Mouse (Mus musculus): Measurements from ENCODE around the gene Gsg1l2. TPM values are rescaled to one million over a fixed set of nuclear protein-coding genes. Genes with fewer than 3 reads are reported as not detected.
A peak's percentile ranks its signal among the peaks of the same experiment; 100 is the strongest.

The Gsg1l2 gene
- polyA plus RNA-seq, 1 experiment: not detected

- Histone ChIP-seq H3K27ac (ENCODE audit: insufficient read depth, low read length) (no peak overlapping the region), H3K4me3 (ENCODE audit: insufficient read depth, low read length) (no peak overlapping the region), H3K4me1 (ENCODE audit: control insufficient read depth, insufficient read depth, low read length) (no peaks in the 10 kb centered on the region)
- TF ChIP-seq CTCF (IDR thresholded peaks at IDR 0.05; ENCODE audit: borderline replicate concordance, insufficient read depth, low read length): peak; percentile 13; the same call in 1 of the 2 replicates
- TF ChIP-seq POLR2A (IDR thresholded peaks at IDR 0.05; ENCODE audit: low read depth, low read length): no peak
Observed at GRCm38 (mm10) chr11:67757373-67758167, 16.8 kb upstream of the Gsg1l2 start.

GRCm38 (mm10) chr11:67771053-67771452 lies 3.4 kb upstream of the Gsg1l2 start, which contains the start of gene Glp2r:
Glp2r (minus strand) TSS chr11:67771153.
- H3K27ac ChIP-seq (ENCODE audit: insufficient read depth, low read length): no peak within 1 kb of the TSS
- no peak within 1 kb of the TSS for H3K4me3 ChIP-seq (ENCODE audit: insufficient read depth, low read length)
- TF ChIP-seq CTCF (IDR thresholded peaks at IDR 0.05; ENCODE audit: borderline replicate concordance, insufficient read depth, low read length) (no peak), POLR2A (IDR thresholded peaks at IDR 0.05; ENCODE audit: low read depth, low read length) (no peak)
- H3K4me1 ChIP-seq (ENCODE audit: control insufficient read depth, insufficient read depth, low read length): no peaks in the 10 kb centered on the region

- Histone ChIP-seq H3K4me1 (ENCODE audit: control insufficient read depth, insufficient read depth, low read length) (no peaks in the 10 kb centered on the region), H3K27ac (ENCODE audit: insufficient read depth, low read length) (no peak overlapping the region), H3K4me3 (ENCODE audit: insufficient read depth, low read length) (no peak overlapping the region)
- no peak for TF ChIP-seq POLR2A (IDR thresholded peaks at IDR 0.05; ENCODE audit: low read depth, low read length)
- no peak for TF ChIP-seq CTCF (IDR thresholded peaks at IDR 0.05; ENCODE audit: borderline replicate concordance, insufficient read depth, low read length)
Observed at GRCm38 (mm10) chr11:67771691-67772090, 2.7 kb upstream of the Gsg1l2 start.

GRCm38 (mm10) chr11:67772577-67772976 lies 1.8 kb upstream of the Gsg1l2 start:
- TF ChIP-seq CTCF (IDR thresholded peaks at IDR 0.05; ENCODE audit: borderline replicate concordance, insufficient read depth, low read length) (peak; percentile 14; the same call in 1 of the 2 replicates), POLR2A (IDR thresholded peaks at IDR 0.05; ENCODE audit: low read depth, low read length) (no peak)
- no peaks in the 10 kb centered on the region for H3K4me1 ChIP-seq (ENCODE audit: control insufficient read depth, insufficient read depth, low read length)
- H3K27ac ChIP-seq (ENCODE audit: insufficient read depth, low read length): no peak overlapping the region
- H3K4me3 ChIP-seq (ENCODE audit: insufficient read depth, low read length): no peak overlapping the region

- H3K4me1 ChIP-seq (ENCODE audit: control insufficient read depth, insufficient read depth, low read length): no peaks in the 10 kb centered on the region
- no peak for TF ChIP-seq CTCF (IDR thresholded peaks at IDR 0.05; ENCODE audit: borderline replicate concordance, insufficient read depth, low read length)
- TF ChIP-seq POLR2A (IDR thresholded peaks at IDR 0.05; ENCODE audit: low read depth, low read length): no peak
- H3K27ac ChIP-seq (ENCODE audit: insufficient read depth, low read length): no peak overlapping the region
- no peak overlapping the region for H3K4me3 ChIP-seq (ENCODE audit: insufficient read depth, low read length)
Observed at GRCm38 (mm10) chr11:67790182-67790581, 15.8 kb downstream of the Gsg1l2 start.

GRCm38 (mm10) chr11:67797931-67798330 lies 23.5 kb downstream of the Gsg1l2 start, which contains the start of gene Dhrs7c:
Dhrs7c (plus strand) TSS chr11:67798187.
- TF ChIP-seq POLR2A (IDR thresholded peaks at IDR 0.05; ENCODE audit: low read depth, low read length) (no peak), CTCF (IDR thresholded peaks at IDR 0.05; ENCODE audit: borderline replicate concordance, insufficient read depth, low read length) (no peak)
- Histone ChIP-seq H3K27ac (ENCODE audit: insufficient read depth, low read length) (no peak within 1 kb of the TSS), H3K4me1 (ENCODE audit: control insufficient read depth, insufficient read depth, low read length) (no peaks in the 10 kb centered on the region), H3K4me3 (ENCODE audit: insufficient read depth, low read length) (no peak within 1 kb of the TSS)

GRCm38 (mm10) chr11:67800130-67800723 lies 25.8 kb downstream of the Gsg1l2 start:
- Histone ChIP-seq H3K4me3 (ENCODE audit: insufficient read depth, low read length) (no peak overlapping the region), H3K4me1 (ENCODE audit: control insufficient read depth, insufficient read depth, low read length) (no peaks in the 10 kb centered on the region), H3K27ac (ENCODE audit: insufficient read depth, low read length) (no peak overlapping the region)
- TF ChIP-seq POLR2A (IDR thresholded peaks at IDR 0.05; ENCODE audit: low read depth, low read length) (no peak), CTCF (IDR thresholded peaks at IDR 0.05; ENCODE audit: borderline replicate concordance, insufficient read depth, low read length) (no peak)

- no peaks in the 10 kb centered on the region for H3K4me1 ChIP-seq (ENCODE audit: control insufficient read depth, insufficient read depth, low read length)
- TF ChIP-seq CTCF (IDR thresholded peaks at IDR 0.05; ENCODE audit: borderline replicate concordance, insufficient read depth, low read length) (no peak), POLR2A (IDR thresholded peaks at IDR 0.05; ENCODE audit: low read depth, low read length) (no peak)
- no peak overlapping the region for H3K27ac ChIP-seq (ENCODE audit: insufficient read depth, low read length)
- H3K4me3 ChIP-seq (ENCODE audit: insufficient read depth, low read length): no peak overlapping the region
Observed at GRCm38 (mm10) chr11:67801169-67801568, 26.8 kb downstream of the Gsg1l2 start.

GRCm38 (mm10) chr11:67805538-67805937 lies 31.1 kb downstream of the Gsg1l2 start:
- no peaks in the 10 kb centered on the region for H3K4me1 ChIP-seq (ENCODE audit: control insufficient read depth, insufficient read depth, low read length)
- TF ChIP-seq CTCF (IDR thresholded peaks at IDR 0.05; ENCODE audit: borderline replicate concordance, insufficient read depth, low read length) (no peak), POLR2A (IDR thresholded peaks at IDR 0.05; ENCODE audit: low read depth, low read length) (no peak)
- H3K4me3 ChIP-seq (ENCODE audit: insufficient read depth, low read length): no peak overlapping the region
- H3K27ac ChIP-seq (ENCODE audit: insufficient read depth, low read length): no peak overlapping the region
